Mouse (Mus musculus) thymus, postnatal 14 days (tissue): ENCODE data around the gene Pnliprp2.

Source experiments
- DNase-seq: peaks from one replicate; pipeline ENCODE4 v3.0.0; 2021

The Pnliprp2 gene

GRCm38 (mm10) chr19:58759423-58759822 lies at the start of gene Pnliprp2:
TSS of gene Pnliprp2 (plus strand) at chr19:58759719.
- no peak for DNase-seq

GRCm38 (mm10) chr19:58717925-58718324 lies 41.6 kb upstream of the Pnliprp2 start:
- no peak for DNase-seq

GRCm38 (mm10) chr19:58720439-58720838 lies 39.1 kb upstream of the Pnliprp2 start:
- no peak for DNase-seq

GRCm38 (mm10) chr19:58726551-58726950 lies 33.0 kb upstream of the Pnliprp2 start:
- DNase-seq, result no peak

- DNase-seq, result no peak
These were observed 31.8 kb upstream of the Pnliprp2 start for GRCm38 (mm10) chr19:58727756-58728155.

GRCm38 (mm10) chr19:58728445-58729031 lies 31.0 kb upstream of the Pnliprp2 start, which contains the start of gene Pnliprp1:
TSS of gene Pnliprp1 (plus strand) at chr19:58728887.
- no peak for DNase-seq

- DNase-seq, result no peak
These were observed 26.3 kb upstream of the Pnliprp2 start for GRCm38 (mm10) chr19:58733216-58733615.

- DNase-seq, result no peak
These were observed 21.4 kb upstream of the Pnliprp2 start for GRCm38 (mm10) chr19:58738111-58738510.

GRCm38 (mm10) chr19:58741036-58741435 lies 18.5 kb upstream of the Pnliprp2 start:
- DNase-seq, result no peak

- DNase-seq, result no peak
These were observed 16.8 kb upstream of the Pnliprp2 start for GRCm38 (mm10) chr19:58742711-58743110.

- DNase-seq, result no peak
These were observed 15.8 kb upstream of the Pnliprp2 start for GRCm38 (mm10) chr19:58743736-58744135.

- no peak for DNase-seq
These were observed 12.0 kb upstream of the Pnliprp2 start for GRCm38 (mm10) chr19:58747498-58748000.

GRCm38 (mm10) chr19:58750822-58751221 lies 8.7 kb upstream of the Pnliprp2 start:
- no peak for DNase-seq

GRCm38 (mm10) chr19:58751504-58751903 lies 8.0 kb upstream of the Pnliprp2 start:
- no peak for DNase-seq

GRCm38 (mm10) chr19:58758871-58759270 lies 648 bp upstream of the Pnliprp2 start:
- no peak for DNase-seq

GRCm38 (mm10) chr19:58762316-58762715 lies 2.8 kb downstream of the Pnliprp2 start:
- no peak for DNase-seq

GRCm38 (mm10) chr19:58762848-58763541 lies 3.5 kb downstream of the Pnliprp2 start:
- no peak for DNase-seq

GRCm38 (mm10) chr19:58767329-58767728 lies 7.8 kb downstream of the Pnliprp2 start:
- DNase-seq, result no peak

- DNase-seq, result no peak
These were observed 16.9 kb downstream of the Pnliprp2 start for GRCm38 (mm10) chr19:58776461-58776860.

- DNase-seq, result no peak
These were observed 22.0 kb downstream of the Pnliprp2 start for GRCm38 (mm10) chr19:58781566-58781965.

GRCm38 (mm10) chr19:58783938-58784337 lies 24.4 kb downstream of the Pnliprp2 start:
- DNase-seq, result no peak

GRCm38 (mm10) chr19:58789194-58789593 lies 29.7 kb downstream of the Pnliprp2 start:
- DNase-seq, result no peak

- no peak for DNase-seq
These were observed 34.8 kb downstream of the Pnliprp2 start, which contains the start of gene 1700019N19Rik for GRCm38 (mm10) chr19:58794284-58794683. TSS of gene 1700019N19Rik (minus strand) at chr19:58794461.

- DNase-seq, result no peak
These were observed 35.7 kb downstream of the Pnliprp2 start for GRCm38 (mm10) chr19:58795114-58795669.
